Mouse (Mus musculus): ENCODE measurements at regions not wholly inside any gene's neighbourhood (a gene's known extent, or its start where the extent isn't known, plus 50 kb on each side); places are given as distances from the start of the nearest gene placed in this dataset.

DNA sequence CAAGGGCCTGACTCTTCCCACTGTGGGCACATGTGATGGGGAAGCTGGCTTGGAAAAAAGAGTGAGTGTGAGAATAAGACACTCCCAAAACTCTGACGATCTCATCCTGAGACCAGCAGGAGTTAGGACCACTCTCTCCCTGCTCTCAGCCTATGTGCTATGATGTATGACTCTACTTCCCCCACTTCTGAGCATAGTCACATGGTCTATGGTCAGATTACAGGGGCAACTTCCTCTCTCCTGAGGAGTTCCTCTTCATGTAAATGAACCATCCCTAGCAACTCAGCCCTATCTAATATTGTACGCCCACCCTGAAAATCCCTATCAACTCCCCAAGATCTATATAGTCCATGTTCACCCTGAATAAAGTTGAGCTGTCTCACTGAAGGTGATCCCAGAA lies 120.0 kb upstream of the Lmo4 start:
- no peak for DNase-seq (ENCODE audit: low spot score in 2 of 2)

GRCm38 (mm10) chr3:144323524-144323923 lies 118.5 kb upstream of the Lmo4 start:
- DNase-seq (ENCODE audit: low spot score in 2 of 2): no peak

DNA sequence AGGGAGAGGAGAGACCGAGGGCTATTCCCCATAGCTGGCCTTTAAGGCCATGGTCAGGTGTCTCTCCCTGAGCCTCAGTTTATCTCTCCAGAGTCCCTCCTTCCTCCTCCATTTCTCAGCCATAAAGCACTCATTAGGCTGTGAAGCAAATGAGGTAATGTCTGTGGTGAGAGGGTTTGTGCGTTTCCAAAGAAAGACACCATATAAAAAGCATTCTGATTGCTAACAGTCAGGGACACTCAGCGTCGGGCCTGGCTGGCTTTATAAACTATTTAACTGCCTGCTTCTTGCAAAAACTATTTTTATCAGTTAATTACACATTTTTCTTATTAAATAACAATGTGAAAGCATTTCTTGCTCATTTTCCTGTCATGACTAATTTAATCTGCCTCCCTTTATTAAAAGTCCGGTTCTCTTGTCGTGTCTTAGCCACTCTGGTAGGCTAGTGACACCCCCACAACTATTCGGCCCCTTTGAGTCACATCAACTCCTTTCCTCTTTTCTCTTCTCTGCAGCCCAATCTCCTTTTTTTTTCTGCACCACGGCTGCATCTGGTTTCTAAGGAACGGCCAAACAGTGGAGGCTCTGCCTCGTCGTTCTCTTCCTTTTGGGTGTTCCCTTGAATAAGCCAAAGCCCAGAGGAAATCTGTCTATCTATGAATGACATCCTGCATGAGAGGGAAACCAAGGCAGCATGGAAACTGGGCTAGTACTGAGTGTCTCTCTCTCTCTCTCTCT lies 114.6 kb upstream of the Lmo4 start:
- no peak for DNase-seq (ENCODE audit: low spot score in 2 of 2)

DNA sequence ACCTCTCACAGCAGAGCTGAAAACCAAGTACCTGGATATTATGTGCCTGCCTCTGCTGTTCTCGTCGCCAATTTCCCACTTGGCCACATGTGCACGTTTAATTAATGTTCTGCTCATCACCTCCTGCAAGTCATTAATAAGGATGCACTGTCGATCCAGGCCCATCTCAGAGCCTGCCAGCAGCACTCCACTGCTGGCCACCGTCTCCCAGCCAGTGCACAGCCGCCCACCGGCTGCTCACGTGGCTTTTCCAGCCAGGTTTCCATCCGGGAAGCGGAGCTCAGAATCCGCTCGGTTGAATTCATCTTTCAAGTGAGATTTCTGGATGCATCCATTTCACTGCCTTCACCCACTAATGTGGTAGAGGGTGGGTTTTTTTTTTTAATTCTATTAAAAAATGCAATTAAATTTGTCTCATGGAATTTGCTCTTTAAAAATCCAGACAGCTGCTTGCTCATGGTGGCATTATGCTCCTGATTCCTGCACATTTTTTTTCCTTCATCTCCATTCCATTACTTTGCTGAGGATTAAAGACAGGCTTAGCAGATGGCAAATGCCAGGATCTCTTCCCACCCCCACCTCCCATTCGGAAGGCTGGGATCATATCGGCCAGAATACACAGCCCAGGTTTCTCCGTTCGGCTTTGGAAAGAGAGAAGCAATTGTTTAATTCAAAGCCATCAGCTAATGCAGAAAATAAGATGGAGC lies 113.9 kb upstream of the Lmo4 start:
- DNase-seq (ENCODE audit: low spot score in 2 of 2): no peak

GRCm38 (mm10) chr3:144310748-144311147 lies 105.7 kb upstream of the Lmo4 start:
- DNase-seq (ENCODE audit: low spot score in 2 of 2): no peak

GRCm38 (mm10) chr3:144308616-144309015 lies 103.6 kb upstream of the Lmo4 start:
- DNase-seq (ENCODE audit: low spot score in 2 of 2): no peak

GRCm38 (mm10) chr3:144307557-144307956 lies 102.5 kb upstream of the Lmo4 start:
- DNase-seq (ENCODE audit: low spot score in 2 of 2): no peak

DNA sequence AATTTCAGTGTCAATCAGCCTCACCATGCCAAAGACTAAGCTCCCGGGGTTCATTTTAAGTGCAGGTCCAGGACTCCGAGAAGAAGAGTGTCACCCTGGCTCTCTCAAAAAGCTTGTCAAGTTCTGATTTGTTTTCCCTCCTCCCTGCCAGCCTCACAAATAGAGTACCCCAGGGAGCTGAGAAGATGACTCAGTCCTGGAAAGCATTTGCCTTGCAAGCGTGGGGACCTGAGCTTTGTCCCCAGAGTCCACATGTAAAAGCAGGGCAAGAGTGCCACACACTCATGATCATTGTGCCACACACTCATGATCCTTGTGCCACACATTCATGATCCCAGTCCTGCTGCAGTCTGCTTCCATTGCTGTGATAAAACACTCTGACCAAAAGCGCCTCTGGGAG lies 100.4 kb upstream of the Lmo4 start:
- DNase-seq (ENCODE audit: low spot score in 2 of 2): no peak

DNA sequence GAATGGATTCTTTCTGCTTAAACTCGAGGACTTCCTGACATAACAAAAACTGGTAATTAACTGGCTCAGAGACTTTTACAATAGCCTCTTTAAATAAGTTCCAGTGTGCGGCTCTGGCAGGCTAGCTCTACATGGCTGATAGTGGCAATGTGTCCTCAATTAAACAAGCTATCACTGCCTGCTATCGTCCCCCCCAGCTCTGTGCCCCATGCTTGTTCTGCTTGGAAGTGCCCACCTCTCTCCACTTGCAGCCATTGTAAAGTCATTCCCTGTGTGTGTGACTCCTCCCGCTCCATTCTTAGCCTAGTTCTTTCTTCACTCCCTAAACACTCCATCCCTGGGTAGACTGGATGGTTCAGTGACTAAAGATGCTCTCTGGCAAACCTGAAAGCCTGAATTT lies 99.9 kb upstream of the Lmo4 start:
- no peak for DNase-seq (ENCODE audit: low spot score in 2 of 2)

- DNase-seq (ENCODE audit: low spot score in 2 of 2): no peak
These were observed 97.6 kb upstream of the Lmo4 start for GRCm38 (mm10) chr3:144302626-144303025.

- DNase-seq (ENCODE audit: low spot score in 2 of 2): no peak
These were observed 96.0 kb upstream of the Lmo4 start for GRCm38 (mm10) chr3:144301068-144301467.

- no peak for DNase-seq (ENCODE audit: low spot score in 2 of 2)
These were observed 94.2 kb upstream of the Lmo4 start for GRCm38 (mm10) chr3:144299239-144299638.

GRCm38 (mm10) chr3:144289489-144289888 lies 84.5 kb upstream of the Lmo4 start:
- DNase-seq (ENCODE audit: low spot score in 2 of 2): no peak

- no peak for DNase-seq (ENCODE audit: low spot score in 2 of 2)
These were observed 81.1 kb upstream of the Lmo4 start for GRCm38 (mm10) chr3:144286100-144286499.

GRCm38 (mm10) chr3:144284326-144284725 lies 79.3 kb upstream of the Lmo4 start:
- DNase-seq (ENCODE audit: low spot score in 2 of 2): no peak

GRCm38 (mm10) chr3:144273115-144273514 lies 68.1 kb upstream of the Lmo4 start:
- no peak for DNase-seq (ENCODE audit: low spot score in 2 of 2)

DNA sequence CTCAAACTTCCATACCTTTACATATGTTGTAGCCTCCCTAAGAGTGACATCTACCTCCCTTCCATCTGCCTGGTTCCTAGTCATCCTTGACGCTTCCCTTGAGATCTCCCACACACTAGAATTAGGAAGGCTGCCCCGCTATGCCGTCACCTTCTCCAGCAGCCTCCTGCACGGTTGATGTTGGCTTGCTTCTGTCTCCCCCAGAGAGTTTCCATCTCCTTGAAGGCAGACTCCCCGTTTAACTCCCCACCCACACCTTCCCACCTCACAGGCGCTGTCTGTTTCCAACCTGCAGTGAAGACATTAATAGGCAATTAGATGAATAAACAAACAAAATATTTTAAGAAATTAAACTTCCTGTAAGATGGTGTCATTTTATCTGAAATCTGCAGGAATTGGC lies 65.2 kb upstream of the Lmo4 start:
- no peak for DNase-seq (ENCODE audit: low spot score in 2 of 2)

DNA sequence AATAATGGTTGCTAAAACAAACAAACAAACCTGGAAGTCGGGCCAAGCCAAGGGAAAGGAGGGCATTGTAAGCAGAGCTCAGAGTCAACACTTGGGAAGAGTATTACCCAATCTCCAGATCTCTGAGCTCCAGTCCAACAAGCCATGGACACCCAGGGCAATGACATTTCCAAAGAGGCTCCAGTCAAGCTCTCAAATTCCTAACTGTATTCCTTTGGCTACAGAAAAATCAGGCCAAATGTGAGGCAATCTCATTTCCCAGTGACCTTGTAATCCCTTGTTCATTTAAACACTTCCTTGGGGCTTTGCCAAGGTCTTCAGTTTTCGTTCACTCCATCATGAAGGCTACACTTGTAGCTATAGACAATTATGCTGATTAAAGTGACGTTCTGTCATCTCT lies 59.5 kb upstream of the Lmo4 start:
- no peak for DNase-seq (ENCODE audit: low spot score in 2 of 2)

GRCm38 (mm10) chr3:144260886-144261285 lies 55.9 kb upstream of the Lmo4 start:
- no peak for DNase-seq (ENCODE audit: low spot score in 2 of 2)

- DNase-seq (ENCODE audit: low spot score in 2 of 2): no peak
These were observed 52.9 kb upstream of the Lmo4 start for GRCm38 (mm10) chr3:144257714-144258517.

- DNase-seq (ENCODE audit: low spot score in 2 of 2): no peak
These were observed 52.2 kb upstream of the Lmo4 start for GRCm38 (mm10) chr3:144257196-144257595.
